Mouse (Mus musculus) large intestine, adult 2 months (tissue): ENCODE measurements around the gene Tceal1. TPM values are rescaled to one million over a fixed set of nuclear protein-coding genes. Genes with fewer than 3 reads are reported as not detected.

ENCODE experiments used
- DNase-seq: peaks from one replicate; pipeline ENCODE4 v3.0.0-alpha.2; 2012; ENCODE audit warnings: low read depth, low spot score
- WGBS: fragments of 180-500 bp; shearing (Covaris S2); methylation state at CpG from one replicate; pipeline ENCODE4 v1.1.7; 2018; 5-methylcytosine and 5-hydroxymethylcytosine counted together
- polyA plus RNA-seq: library from polyadenylated mRNA; depleted of rRNA; stranded (reverse); fragments of >200 nt; gene quantifications from 2 replicates; pipeline ENCODE4 v1.2.3, GENCODE M21; 2012; rRNA removed

Gene Tceal1
- polyA plus RNA-seq, 1 experiment, result 0.40 TPM

DNA sequence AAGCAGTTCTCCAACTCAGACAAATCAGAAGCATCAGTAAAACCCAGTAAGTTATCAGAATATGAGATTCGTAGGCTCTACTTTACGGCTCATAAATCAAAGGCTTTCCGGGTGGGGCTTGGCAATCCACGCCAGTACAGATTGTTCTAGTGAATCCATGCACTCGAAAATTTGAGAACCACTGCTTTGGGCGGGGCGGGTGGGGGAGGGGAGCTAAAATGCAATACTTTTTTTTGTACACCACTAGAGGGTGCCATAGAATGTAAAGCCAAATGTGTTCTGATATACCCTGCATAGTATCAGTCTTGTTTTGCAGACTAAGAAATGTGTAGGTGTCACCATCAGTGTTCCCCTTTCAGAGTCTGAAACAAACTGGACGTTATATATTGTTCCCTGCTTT, 36.9 kb downstream of the Tceal1 start:
- no peak for DNase-seq
- 44% methylated on average over 8 of the region's 8 CpGs for WGBS

DNA sequence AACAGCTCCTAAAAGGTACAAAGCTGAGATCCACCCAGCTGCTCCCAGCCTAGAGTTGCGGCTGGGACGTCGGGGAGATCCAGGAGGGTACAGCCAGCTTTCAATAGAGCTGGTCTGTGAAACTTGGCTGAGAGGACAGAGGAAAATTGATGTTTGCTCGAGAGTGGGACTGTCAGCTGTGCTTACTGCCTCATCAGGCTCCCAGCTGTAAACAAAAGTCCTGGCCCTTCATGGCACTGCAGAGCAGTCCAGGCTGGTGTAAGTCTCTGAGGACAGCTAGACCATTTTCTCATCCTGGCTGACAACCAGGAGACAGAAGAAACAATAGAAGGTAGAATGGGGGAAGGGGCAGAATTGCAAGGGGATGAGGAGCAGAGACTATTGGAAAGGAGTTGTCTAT, 41.5 kb downstream of the Tceal1 start:
- 70% methylated on average over 4 of the region's 4 CpGs for WGBS
- DNase-seq, result no peak

DNA sequence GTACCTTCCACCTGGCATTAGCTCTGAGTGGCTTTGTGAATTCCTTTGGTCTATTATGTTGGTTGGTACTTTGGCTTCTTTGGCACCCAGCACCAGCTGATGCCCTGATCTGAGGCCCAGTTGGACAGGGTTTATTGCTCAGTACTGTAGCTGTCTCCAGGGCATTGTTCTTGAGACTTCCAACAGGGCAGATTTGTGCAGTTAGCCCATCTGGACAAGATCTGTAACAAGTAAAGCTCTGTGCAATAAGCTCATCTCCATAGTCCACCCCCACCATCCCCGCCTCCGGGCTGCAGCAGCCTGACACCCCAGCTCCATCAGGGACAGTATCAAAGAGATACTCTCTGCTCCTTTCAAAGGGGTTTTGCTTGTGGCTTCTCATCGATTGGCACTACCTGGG, 47.7 kb downstream of the Tceal1 start:
- 91% methylated on average over 3 of the region's 3 CpGs for WGBS

More for the DNA sequence above, 47.7 kb downstream of the Tceal1 start:
- DNase-seq, result no peak

Other genes starting within 250 kb of the Tceal1 start
- gene Kir3dl1, start 190.0 kb upstream of the Tceal1 start, polyA plus RNA-seq, result not detected in 2 replicates
- gene Kir3dl2, start 163.9 kb upstream of the Tceal1 start, polyA plus RNA-seq, result not detected in 2 replicates
- gene Tceal3, start 117.1 kb upstream of the Tceal1 start, polyA plus RNA-seq, result 0.88 and 1.1 TPM in 2 replicates
- 49.2 and 52.1 TPM in 2 replicates for gene Morf4l2, start 35.7 kb downstream of the Tceal1 start, polyA plus RNA-seq
- not detected in 2 replicates for gene Glra4, start 72.2 kb downstream of the Tceal1 start, polyA plus RNA-seq
- 1.8 and 2.5 TPM in 2 replicates for gene Plp1, start 114.7 kb downstream of the Tceal1 start, polyA plus RNA-seq
- 0.06 and 0.07 TPM in 2 replicates for gene Rab9b, start 160.8 kb downstream of the Tceal1 start, polyA plus RNA-seq
- gene H2bfm, start 219.3 kb downstream of the Tceal1 start, polyA plus RNA-seq, result not detected in 2 replicates